Mouse (Mus musculus) cerebellum, postnatal 36 days (tissue): Measurements from ENCODE around the gene Zp3.

Experiments used
- DNase-seq, 2 experiments: peaks; one replicate each; pipeline ENCODE4 v3.0.0; 2021 to 2022; ENCODE audit warnings: mixed read lengths in 2 of 2

The Zp3 gene

DNA sequence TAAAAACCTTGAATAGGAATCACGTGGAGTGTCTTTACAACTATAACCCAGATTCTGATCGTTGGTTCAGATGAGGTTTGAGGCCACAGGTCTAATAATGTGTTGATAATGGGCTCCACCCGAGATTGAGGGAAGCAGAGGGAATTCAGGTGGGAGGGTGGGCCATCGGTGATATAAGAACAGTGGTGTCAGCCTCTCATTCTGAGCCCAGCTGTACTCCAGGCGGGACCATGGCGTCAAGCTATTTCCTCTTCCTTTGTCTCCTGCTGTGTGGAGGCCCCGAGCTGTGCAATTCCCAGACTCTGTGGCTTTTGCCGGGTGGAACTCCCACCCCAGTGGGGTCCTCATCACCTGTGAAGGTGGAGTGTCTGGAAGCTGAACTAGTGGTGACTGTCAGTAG lies at the start of gene Zp3:
Gene Zp3 (plus strand): TSS at position 196 of the 400 bp plus-strand sequence.
- no peak for DNase-seq

DNA sequence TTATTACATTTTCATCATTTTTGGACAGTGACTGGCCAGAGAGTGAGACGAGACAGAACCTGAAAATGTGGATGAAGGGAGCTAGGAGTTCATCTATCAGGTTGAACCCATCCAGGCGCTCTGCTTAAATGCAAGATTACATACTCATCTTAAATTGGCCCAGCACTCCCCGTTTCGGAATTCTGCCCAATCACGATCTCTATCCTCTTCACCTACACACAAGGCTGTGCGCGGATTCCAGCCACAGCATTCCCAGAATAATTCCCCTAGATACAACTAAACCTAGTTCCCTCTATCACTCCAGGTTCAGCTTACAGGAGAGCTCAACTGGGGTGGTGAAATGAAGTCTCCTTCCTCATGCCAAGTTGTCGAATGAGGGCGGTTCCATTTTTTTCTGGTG lies 48.4 kb upstream of the Zp3 start:
- no peak for DNase-seq

DNA sequence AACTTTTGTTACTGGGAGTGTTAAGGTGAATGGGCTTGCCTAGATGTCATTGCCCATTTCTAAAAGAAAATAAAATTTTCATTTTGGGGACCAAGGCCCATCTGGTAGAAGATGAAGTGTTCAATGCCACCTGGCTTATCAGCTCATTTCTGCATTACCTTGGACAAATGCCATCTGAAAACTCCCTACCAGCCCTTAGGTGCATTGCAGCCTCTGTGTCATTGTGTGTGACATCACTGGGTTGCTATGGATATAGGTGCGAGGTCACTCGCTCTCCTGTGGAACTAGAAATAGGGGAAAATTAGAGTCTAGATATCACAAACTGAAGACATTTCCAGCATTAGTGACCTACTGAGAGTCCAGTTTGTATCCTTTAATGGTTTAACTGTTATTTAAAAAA lies 47.5 kb upstream of the Zp3 start:
- no peak for DNase-seq

GRCm38 (mm10) chr5:135933222-135933899 lies 46.5 kb upstream of the Zp3 start:
- no peak for DNase-seq

GRCm38 (mm10) chr5:135933900-135934441 lies 45.9 kb upstream of the Zp3 start:
- peak; percentile 61 to 72 for DNase-seq

DNA sequence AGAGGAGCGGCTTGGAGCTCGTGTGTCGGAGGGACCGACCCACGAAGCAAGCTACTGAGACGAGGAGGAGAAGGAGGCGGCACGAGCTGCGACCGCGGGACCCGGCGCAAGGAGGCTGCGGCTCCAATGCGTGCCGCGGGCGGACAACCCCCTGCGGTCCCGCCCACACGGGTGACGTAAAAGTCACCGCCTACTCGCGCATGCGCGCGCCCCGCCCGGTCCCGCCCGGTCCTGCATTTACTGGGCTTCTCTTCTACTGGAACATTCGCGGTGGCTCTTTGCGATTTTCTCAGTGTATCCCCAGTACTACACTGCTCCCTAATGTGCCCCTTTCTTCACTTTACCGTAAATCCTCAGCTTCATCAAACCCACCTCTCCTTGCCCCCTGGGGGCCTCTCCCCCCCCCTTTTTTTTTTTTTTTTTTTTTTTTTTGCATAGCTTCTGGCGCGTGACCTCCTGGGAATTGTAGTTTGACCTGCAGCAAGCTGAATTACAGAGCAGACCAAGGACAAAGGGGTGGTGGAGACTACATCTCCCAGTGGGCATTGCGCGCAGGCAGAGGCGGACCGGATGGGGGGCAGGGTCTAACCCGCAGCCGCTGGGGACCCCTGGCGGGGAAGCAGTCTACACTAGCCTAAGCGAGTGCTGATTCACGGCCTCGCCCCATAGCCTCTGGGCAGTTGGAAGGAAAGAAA lies 45.3 kb upstream of the Zp3 start, which contains the start of gene Ywhag:
Gene Ywhag (minus strand): TSS at position 136 of the 695 bp plus-strand sequence.
- peak; percentile 96 to 98 for DNase-seq

GRCm38 (mm10) chr5:135935176-135935523 lies 44.7 kb upstream of the Zp3 start:
- no peak for DNase-seq

- DNase-seq, result no peak
These were observed 44.2 kb upstream of the Zp3 start for GRCm38 (mm10) chr5:135935641-135936190.

DNA sequence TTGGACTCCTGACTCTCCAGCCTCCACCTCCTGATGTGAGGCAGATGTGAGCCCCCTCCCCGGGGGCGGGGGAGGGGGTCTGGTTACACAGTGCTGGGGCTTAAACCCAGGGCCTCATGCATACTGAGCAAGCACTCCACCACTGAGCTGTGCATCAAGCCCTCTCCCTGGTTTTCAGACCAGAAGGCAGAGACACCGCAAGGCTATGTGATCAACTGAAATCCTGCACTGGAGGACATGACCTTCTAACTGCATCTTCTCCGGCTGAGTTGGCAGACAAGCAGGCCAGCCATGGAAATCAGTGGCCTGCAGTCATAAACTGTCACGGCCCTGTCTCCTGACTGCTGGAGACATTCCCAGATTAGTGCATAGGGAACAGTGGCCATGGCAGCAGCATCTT lies 39.3 kb upstream of the Zp3 start:
- no peak for DNase-seq

DNA sequence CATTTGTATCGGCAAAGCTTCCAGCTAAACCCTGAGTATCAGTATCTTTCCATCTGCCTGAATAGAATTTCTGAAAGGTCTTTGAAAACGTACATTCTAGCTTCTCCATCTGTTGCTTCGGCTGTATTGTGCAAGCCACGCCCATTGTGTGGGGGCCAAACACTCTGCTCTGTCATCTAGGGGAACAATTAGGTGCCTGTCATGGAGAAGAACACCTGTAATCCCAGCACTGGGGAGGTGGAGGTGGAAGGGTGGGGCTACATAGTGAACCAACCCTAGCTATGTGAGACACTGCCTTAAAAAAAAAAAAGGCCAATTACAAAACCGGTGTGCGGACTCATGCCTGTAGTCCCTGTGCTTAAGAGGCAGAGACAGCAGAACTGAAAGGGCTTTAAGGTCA lies 37.2 kb upstream of the Zp3 start:
- no peak for DNase-seq

DNA sequence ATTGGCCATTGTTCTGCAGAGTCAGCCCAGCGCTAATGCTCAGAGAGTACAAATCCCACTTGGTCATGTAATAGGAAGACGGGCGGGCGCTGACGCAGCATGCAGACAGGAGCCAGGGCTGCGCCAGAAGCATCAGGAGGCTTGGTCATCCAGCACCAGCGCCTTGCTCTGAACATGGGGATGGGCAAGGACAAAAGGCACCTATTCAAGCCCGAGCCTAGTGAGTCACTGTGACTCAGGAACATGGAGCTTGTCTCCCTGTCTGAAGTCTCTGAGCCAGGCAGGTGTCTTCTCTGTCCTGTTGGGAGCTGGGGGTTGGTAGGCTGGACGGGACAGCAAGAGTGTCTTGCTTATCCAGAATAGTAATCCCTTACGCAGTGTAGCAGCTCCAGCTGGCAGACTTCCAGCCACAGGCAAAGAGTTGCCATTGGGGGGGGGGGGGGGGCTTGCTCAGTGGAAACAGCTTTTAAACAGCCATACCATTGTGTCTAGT lies 33.9 kb upstream of the Zp3 start:
- DNase-seq, result no peak

- no peak for DNase-seq
These were observed 33.3 kb upstream of the Zp3 start for GRCm38 (mm10) chr5:135946621-135947020.

- DNase-seq, result no peak
These were observed 29.0 kb upstream of the Zp3 start for GRCm38 (mm10) chr5:135950710-135951412.

- DNase-seq, result no peak
These were observed 28.2 kb upstream of the Zp3 start for GRCm38 (mm10) chr5:135951660-135952059.

DNA sequence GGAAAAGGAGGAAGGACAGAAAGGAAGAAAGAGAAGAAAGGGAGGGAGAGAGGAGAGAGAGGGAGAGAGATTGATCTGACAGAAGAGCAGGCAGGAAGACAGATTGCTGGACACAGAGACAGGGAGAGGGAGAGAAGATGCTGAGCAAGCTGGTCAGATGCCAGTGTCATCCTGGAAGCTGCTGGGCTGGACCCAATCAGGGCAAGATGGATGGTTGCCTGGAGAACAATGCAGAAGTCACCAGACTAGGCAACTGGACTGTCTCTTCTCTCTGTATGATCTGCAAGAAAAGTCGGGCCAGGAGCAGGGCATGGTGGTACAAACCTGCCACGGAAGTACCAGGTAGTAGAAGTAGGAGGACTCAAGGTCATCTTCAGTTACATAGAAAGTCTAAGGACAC lies 27.1 kb upstream of the Zp3 start:
- no peak for DNase-seq

DNA sequence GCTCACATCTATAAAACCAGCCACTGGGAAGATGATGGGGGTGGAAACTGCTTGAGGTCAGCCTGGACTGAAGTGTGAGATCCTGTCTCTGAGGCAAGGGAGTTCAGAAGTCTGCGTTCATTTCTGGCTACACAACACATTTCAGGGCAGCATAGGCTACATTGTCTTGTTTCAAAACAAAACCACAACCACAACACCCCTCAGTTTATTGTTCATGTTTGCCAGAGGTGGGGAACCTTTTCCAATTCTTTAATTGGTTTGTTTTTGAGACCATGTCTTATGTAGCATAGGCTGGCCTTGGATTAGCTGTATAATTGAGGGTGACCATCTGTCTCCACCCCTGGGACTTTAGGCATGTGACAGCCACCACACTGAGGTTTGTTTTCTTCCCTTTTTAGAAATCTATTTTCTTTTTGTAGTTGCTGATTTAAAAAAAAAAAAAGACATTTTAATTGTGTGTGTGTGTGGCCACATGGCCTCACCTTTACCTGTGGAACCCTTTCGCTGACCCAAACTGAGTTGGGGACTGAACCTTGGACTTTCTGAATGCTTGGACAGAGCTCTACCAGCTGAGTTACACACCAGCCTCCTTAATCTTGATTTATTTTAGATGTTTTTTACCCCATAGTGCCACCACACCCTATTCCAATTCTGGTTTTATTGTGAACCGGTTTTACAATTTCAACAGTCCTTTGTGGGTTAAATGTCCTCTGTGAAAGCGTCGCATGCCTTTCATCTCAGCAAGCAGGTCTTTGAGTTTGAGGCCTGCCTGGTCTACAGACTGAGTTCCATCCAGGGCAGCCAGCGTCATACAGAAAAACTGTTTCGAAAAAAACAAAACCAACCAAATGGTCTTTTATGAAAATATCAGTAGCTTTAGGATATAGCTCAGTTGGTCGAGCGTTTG lies 23.3 kb upstream of the Zp3 start:
- DNase-seq, result no peak

DNA sequence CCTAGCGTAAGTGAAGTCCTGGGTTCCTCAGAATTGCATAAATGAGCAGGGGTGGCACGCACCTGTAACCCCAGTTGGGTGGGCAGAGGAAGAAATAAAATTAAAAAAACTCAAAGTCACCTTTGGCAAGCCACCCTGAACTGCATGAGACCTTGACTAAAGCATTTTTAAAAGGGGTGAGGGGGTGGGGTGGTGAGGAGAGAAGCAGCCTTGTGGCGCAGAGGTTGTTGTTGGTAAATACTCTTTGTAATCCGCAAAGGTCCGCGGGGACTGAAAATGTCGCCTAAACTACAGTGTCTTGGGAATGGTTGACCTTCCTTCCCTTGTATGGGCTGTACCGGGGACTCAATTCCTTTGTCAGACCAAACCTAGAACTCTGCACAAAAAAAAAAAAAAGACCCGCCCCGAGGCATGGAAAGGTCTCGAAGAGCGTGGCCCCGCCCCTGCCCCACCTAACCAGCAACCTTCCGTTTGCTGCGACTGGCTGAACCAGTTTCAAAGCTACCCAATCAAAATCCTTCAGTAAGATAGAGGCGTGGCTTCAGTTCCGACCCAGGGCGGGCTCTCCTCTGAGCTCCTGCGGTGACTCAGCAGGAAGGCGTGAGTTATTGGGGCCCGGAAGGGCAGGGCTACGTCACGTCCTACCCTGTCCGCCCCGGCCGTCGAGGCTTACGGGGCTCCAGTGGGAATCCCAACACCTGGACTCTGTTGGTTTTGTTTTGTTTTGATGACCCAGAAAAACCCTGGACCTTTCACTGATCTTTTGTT lies 22.5 kb upstream of the Zp3 start:
- peak; percentile 84 to 86 for DNase-seq

DNA sequence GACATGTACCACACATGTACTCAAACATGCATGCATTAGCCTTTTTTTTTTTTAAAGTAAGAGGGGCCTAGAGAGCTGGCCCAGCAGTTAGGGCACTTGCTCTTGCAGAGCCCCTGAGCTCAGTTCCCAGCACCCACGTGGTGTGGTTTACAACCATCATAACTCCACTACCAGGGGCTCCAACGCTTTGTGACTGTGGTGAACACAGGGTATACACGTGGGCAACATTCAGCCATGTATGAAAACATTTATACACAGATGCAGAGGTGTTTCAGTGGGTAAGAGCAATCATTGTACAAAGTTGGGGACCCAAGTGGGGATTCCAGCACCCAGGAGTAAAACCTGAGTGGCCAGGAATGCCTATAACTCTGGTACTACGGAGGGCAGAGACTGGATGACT lies 21.5 kb upstream of the Zp3 start:
- no peak for DNase-seq

DNA sequence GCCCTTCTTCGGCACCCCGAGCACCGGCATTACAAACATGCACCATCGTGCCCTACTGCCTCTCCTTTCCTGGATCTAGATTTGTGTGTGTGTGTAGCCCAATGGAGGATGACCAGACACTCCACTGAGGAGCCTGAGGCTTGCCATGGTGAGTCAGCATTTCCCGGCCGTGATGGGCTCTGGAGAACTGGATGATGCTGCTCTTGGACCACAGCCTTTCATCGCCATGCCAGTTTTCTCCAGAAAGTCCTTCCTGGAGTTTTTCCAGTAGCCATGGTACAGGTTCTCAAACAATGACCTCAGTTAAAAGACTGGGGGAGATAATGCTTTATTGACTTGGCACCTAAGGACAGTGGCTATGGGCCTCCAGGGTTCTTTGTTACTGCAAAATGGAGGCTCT lies 20.0 kb upstream of the Zp3 start:
- no peak for DNase-seq

- no peak for DNase-seq
These were observed 18.8 kb upstream of the Zp3 start for GRCm38 (mm10) chr5:135960909-135961635.

- no peak for DNase-seq
These were observed 17.8 kb upstream of the Zp3 start for GRCm38 (mm10) chr5:135962125-135962491.
